Mouse (Mus musculus) WW6 (cell line): ENCODE data around the gene Emid1.

ENCODE experiments used
- DNase-seq: peaks from one replicate; pipeline ENCODE4 v3.0.0-alpha.2; 2013; ENCODE audit warnings: low read depth, low spot score

Emid1 gene

DNA sequence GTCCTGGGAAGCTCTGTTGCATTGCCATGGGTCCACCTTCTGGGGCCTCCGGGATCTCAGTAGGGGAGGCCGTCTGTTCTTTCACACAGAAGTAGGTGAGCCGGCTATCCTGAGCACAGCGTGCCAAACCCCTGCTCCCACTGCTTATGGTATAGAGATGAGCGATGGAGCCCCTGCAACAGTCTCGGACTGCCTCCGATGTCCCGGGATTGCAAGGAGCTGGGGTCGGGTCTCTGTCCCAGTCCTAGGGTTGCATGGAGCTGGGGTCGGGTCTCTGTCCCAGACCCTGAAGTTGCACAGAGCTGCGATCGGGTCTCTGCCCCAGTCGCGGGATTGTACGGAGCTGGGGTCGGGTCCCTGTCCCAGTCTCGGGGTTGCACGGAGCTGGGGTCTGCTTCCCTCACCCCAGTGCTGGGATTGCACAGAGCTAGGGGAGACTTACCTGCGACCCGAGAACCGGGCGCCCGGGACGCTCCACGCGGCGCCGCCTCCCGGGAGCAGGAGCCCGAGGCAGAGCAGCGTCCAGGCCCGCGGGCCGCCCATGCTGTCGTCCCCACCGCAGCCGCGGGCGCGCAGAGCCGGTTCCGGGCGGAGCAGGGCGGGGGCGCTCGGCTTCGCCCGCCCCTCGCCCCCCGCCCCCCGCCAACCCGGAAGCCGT, at the start of gene Emid1:
Gene Emid1, minus strand, starts transcription at position 578 of the 658 bp plus-strand sequence.
- DNase-seq, result no peak

DNA sequence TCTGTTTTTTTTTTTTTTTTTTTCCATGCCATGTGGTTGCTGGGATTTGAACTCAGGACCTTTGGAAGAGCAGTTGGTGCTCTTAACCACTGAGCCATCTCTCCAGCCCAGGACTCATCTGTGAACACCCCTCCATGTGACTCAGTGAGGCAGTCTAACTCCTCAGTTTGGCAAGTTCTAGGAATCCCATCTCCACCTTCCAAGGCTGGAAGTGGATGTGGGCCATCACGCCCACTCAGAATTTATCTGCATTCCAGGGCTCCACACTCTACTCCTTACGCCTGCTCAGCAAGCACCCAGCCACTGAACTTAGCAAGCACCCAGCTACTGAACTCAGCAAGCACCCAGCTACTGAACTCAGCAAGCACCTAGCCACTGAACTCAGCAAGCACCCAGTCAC, 47.8 kb upstream of the Emid1 start:
- no peak for DNase-seq

DNA sequence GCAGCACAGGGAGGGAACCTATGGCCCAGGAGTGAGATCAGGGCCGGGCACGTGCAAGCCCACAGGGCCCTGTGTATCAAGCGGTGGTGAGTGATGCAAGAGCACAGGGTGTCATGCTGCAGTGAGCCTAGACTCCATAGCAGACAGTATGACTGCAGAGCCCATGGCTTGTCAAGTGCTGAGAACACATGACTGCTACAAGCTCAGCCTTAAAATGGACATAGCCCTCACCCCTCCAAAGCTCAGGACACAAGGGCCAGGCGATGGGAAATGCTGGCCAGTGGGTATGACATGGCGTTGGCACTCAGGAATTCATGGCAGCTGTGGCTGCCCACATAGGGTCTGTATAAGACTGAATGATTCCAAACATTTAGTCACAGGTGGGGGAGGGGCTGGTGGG, 45.0 kb upstream of the Emid1 start:
- no peak for DNase-seq

DNA sequence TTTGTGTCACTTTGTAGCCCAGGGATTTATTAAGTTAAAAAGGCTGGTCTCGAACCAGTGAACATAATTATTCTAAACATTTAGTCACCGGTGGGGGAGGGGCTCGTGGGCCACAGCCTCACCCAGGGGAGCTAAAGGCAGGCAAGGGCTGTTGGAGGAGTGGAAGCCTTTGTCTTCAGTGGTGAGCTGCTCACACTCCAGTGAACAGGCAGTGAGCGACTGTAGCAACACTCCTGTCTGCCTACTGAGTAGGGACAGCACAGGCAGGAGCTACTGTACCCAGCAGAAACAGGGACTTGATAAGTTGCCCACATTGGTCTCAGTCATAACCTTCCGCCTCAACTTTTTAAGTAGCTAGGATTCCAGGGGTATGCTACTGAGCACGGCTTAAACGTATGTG, 44.5 kb upstream of the Emid1 start:
- DNase-seq, result no peak

DNA sequence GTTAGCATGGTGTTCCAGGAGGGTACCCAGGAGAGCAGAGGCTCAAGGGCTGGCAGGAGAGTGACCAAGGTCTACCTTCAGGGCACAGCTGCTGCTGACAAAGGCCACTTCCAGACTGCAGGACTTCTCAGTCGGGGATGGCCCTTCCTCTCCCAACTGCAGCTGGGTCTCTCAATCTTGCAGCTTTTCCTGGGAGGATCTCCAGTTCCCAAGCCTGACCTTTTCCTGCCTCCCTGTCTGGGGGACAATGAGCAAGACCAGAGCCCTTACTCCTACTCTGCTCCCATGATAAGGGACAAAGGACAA, 41.5 kb upstream of the Emid1 start:
- DNase-seq, result no peak

DNA sequence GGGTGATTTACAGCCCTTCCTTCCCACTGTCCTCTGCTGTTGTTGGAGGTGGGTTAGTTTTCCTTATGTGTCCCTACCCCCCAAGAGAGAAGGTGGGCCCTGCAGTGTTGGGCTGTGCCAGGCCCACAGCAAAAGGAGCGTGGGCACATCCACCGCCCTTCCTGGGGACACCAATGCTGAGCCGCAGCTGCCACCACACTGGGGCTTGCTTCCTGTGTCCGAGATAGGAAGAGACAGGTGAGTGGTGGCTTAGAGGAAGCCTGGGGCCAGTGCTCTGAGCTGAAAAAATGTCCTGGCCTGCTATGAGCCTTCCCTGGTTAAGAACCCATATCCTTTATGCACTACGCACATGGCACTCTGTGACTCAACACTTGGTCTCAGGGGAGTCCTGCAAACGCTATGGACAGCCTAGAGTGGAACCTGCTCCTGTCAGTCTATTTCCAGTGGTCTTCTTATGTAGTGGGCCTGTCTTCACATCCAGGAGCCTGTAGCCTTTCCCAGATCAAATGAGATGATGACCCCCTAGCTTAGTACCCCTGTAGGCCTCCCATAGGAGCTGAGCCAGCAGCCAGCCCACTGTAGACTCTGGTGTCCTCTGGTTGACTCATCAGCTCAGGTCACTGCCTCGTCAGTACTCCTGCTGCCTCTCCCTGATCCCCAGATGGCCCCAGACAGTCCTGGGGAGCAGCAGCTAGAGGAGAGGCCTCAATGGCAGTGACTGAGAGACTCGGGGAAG, 41.0 kb upstream of the Emid1 start:
- no peak for DNase-seq

DNA sequence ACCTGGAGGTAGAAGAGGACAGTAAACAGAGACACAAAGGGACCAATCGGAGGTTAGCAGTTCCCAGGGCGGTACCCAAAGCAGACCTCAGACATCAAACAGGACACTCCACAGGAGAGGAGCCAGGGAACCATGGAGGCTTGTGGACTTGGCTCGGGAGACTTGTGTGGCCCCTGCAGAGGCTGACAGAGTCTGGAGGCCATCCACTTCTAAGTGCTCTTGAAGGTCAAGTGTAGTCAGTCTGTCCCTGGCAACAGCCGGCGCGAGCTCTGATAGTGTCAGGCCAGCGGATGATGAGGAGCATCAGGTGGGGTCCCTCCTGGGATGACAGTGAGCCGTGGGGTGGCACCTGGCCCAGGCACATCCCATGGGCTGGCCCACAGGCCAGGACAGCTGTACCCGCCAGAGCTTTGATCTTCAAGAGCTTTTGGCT, 40.0 kb upstream of the Emid1 start:
- DNase-seq, result no peak

DNA sequence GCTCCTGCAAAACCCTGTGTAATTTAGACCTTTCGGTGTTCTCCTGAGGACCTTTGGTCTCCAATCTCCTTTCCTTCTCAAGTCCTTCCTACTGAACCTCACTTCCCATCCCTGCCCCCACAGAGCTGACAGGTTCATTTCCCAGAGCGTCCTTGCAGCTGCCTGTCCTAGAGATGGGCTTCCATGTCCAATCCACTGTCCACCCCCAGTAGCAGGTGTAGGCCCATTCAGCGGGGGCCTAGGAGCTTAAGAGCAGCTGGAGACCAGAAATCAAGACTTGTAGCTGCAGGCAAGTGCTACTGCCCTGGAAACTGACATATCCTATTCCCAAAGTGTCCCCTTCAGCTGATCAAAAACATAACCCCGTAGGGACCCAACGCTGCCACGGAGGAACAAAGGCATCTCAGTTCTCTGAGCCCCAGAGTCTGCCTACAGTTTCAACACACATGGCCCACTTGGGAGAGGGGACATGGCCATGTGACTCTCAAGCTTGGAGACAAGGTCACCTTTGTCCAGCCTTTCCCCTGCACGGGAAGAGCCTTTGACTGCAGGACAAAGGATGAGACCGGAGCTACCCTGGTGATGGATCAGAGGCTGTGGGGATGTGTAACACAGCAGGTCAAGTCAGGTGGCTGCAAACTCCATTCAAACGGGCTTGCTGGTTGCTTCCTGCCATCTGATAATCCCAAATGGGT, 37.3 kb upstream of the Emid1 start:
- no peak for DNase-seq

DNA sequence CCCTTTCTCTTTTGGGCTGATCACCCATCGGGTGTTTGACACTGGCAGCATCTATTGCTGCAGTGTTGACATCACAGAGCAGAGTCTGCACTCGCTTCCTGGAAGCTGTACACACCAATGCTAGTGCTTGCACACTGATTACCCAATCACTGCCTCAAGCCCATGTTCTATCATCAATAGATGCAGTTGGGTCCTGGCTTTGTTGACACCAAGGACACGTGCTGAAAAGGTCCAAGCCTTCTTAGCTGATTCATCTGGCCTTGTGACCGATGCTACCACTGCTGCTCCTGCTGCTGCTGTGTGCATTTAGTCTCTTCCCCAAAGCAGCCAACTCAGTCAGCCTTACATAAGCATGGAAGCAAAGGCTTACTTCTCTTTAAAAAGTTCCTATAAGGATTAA, 36.1 kb upstream of the Emid1 start:
- no peak for DNase-seq

DNA sequence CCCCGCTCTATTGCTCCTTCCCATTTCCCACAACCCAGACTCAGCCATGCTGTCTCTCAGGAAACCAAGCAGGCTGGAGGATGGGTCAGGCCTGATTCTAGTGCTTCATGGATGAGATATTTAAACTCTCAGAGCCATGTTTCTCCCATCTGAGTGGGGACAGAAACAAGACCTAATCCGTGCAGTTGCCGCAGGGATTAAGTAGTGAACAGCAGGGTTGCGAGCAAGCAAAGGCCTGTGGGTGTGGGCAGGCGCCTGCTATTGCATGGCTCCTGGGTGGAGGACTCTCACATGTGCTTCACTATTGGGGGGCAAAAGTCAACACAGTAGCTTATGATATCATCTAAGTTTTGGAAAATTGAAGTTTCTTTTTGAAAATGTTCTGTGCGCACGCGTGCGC, 32.8 kb upstream of the Emid1 start:
- no peak for DNase-seq

DNA sequence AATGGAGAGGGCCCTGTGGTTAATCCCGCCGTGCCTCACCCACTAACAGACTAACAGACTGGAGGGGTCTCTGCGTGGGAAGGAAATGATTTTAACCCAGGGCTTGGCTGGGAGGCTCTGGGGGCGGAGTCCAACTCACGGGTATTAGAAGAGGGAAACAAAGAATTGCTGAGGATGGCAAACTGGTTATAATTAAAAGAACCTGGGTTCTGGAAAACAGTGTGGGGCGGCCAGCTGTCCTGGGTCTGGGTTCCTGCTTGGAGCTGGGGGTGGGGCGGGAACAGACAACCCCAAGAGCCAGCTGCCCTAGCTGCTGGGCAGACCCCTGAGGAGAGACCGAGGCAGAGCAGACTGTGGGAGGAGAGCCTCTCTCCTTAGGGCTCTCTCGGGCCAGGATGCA, 32.2 kb upstream of the Emid1 start:
- DNase-seq, result no peak

DNA sequence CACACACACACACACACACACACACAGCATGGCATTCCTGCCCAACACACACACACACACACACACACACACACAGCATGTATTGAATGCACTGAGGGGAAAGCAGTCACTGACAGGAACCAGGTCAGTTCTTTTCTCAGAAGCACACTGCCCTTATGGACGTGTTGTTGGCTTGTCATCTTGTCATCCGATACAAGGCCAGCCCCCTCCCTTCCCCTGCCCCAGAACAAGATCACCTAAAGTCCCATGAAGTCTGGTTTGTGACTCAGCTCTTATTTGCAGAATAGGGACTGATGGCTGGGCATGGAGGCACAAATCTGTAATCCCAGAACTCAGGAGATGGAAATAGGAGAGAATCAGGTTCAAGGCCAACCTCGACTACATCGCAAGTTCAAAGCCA, 30.8 kb upstream of the Emid1 start:
- no peak for DNase-seq

DNA sequence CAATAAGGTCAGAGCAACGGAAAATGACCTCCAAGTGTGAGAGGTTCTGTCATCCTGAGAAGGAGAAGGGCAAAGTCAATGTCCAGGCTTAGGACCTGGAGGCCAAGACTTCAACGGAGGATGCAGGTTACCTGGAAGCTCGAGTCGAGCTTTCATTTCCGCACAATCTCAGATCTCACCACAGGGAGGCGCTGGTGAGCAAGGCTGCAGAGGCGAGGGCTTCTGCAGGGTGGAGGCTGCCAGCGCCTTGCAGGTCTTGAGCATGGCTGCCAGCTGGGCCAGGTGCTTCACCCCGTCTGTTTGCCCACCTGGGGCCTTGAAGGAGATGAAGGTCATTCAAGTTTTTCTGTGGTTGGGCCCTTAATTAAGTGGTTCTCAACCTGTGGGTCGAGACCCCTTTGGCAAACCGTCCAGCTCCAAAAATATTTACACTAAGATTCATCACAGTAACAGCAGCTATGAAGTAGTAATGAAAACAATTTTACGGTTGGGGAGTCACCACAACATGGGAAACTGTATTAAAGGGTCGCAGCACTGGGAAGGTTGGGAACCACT, 29.9 kb upstream of the Emid1 start:
- peak; percentile 67 for DNase-seq

DNA sequence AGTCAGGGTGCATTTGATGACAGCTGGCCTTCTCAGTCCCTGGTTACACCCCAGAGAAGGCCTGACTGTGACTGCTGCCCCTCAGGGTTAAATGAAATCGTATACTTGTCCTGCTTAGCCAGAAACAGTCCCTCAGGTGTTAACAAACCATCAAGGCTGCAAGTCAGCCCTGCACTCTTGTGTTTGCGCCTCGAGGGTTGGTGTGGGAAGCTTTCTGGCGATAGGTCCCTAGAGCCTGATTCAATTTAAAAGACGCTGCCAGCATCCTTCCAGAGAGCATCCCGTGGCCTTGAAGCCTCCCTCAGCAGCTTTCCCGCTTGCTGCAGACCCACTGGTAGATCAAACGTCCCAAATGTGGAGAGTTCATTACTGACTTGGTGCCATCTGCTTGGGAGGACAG, 27.3 kb upstream of the Emid1 start:
- DNase-seq, result no peak

DNA sequence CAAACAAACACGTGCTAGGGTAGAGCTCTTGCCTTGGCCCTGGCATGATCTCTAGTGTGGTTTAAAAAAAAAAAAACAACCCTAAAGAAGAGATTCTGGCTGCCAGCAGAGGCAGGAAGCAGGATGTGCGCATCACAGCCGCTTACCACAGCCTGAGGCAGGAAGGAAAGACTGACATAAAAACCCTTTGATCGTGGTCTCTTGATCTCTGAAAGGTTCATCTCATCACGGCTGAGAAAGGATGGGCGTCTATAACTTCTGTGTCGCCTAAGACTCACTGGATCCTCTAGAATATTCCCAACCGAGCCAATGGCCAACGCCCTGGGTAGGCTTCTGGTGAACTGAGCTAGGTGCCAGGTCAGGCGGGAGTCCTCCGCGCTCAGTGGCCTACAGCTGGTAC, 25.1 kb upstream of the Emid1 start:
- no peak for DNase-seq

DNA sequence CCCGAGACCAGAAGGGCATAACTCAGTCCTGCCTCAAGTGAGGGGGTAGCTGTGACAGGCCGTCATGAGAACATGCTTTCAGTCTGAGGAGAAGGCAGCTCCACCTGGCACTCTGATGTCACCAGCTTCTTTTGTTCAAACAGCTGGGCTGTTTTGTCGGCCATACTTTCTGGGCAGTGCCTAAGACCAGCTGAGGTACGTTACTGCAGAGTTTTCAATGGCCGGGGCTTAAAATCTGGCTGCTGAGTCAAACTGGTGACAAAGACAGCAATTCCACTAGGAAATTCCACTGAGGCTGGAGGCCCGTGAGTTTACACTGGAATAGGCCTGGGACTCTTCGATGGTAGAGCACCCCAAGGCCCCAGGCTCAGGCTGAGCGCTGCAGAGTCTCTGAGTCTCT, 24.6 kb upstream of the Emid1 start:
- no peak for DNase-seq

DNA sequence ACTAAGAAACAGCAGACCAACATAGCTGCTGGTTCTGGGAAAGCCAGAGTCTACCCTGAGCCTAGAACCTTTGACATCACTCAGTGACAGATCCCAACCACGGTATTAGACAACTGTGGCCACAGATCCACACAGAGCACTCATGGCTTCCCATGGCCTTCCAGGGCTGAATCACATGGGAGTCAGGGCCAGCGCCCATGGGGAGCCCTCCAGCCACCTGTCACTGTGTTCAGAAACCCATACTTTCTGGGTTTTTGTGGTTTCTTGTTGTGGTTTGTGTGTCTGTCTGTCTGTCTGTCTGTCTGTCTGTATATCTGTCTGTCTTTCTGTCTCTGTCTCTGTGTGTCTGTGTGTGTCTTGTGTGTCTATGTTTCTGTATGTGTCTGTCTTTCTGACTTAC, 23.8 kb upstream of the Emid1 start:
- no peak for DNase-seq

DNA sequence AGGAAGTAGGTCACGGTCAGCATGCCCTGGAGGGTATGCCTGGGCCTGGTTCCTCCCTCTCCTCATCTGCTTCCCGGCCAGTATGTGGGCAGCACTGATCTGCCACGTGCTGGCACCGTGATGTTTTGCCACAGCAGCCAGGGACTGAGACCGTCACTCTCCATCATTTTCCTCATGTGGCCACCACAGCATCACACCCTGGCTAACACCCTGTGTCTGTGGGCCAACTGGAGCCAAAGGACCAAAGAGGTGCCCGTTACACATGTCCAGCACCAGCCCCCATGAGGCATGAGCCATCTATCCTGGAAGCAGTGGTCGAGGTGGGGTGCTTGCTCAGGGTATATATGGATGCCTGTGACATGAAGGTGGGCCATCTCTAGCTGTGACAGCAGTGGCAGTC, 23.1 kb upstream of the Emid1 start:
- no peak for DNase-seq

DNA sequence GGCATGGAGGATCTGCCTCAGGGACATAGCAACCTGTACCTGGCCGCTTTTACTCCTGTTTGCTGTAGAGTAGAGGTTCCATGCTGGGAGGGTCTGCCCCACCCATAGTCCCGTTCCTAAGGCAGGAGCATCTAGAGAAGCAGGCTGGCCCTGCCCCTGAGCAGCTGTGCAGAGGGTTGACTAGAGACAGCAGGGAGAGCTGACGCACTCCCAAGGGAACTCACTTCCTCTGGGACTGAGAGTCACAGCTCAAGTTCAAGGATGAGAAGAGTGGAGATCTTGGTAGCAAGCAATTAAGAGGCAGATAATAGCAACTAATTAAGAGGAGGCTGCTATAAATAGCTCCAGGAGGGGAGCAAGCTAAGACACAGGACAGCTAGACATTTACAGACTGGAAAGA, 20.8 kb upstream of the Emid1 start:
- no peak for DNase-seq

DNA sequence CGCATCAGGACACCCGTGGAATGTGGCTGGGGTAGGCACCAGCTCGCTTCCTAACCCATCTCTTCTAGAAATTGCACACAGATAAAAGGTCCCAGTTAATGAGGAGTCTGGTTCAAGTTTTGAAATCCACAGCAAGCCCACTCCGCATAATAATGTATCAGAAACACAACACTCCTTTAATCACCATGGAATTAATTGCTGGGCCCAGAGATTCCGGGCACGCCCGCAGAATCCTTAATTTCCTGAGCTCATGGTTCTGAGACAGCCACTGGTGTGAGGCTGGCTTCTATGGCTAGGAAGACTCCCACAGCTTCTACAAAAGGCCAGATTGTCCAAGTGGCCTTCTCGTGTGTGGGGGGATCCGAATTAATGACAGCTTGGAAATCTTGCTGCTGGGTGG, 15.3 kb upstream of the Emid1 start:
- DNase-seq, result no peak

DNA sequence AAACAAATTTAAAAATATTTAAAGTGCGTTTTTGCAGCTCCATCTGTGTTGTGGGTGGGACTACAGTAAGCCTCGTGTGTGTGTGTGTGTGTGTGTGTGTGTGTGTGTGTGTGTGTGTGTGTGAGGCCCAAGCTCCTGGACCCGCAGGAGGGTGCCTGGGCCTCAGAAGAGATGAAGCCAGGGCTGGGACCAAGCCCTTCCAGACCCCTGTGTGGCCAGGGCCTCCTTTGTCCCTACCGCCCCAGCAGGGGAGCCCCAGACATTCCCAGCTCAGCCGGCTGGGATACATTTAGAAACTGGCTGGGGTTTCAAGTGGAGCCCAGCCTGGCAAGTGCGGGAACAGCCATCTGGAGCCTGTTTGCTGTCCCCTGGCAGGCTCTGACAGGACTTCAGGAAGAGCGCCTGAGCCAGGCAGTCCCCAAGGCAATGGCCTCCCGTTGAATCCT, 13.4 kb upstream of the Emid1 start:
- no peak for DNase-seq

DNA sequence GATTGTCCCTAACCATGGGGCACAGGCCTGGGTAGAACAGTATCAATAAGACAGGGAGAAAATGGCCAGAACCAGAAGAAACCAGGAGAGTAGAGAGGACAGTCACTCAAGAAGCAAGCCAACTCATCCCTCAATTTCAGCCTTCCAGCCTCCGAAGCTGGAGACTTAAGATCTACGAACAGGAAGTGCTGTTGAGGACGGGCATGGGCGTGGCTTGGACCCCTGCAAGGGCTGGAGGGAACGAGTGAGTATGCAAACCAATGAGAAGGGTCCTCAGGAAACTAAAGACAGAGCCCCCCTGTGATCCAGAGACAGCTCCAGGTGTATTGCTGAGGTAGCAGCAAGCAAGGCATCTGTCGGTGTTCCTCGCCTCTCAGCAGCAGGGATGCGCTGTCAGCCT, 12.3 kb upstream of the Emid1 start:
- DNase-seq, result no peak

DNA sequence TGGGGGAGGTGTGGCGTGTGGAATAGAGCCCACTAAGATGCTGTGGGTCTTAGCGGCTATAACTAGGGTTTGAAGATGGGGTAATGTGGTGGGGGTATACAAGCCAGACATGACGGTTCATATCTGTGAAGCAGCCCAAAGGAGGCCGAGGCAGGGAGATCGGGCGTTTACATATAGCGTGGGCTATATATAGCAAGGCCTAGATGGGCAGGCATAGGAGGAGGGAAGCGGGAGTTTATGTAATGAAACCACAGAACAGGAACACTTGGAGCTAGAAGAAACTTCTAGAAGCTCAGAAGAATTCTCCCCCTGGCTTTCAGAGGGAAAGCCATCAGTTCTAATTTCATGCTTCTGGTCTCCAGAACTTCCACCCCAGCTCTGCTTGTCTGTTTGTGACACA, 11.4 kb upstream of the Emid1 start:
- DNase-seq, result no peak
